Mouse (Mus musculus) thymus, adult 2 months (tissue): ENCODE results near the gene Vps36.

Source experiments
- CTCF ChIP-seq: fragments of 200-500 bp; IDR thresholded peaks from 2 replicates; pipeline ENCODE4 v1.5.1; 2012; ENCODE audit warnings: mild to moderate bottlenecking, control low read depth, low read length, moderate library complexity, borderline replicate concordance; ENCODE audit not compliant: control insufficient read depth, poor library complexity, insufficient read depth; ENCODE audit errors: extremely low read depth
- POLR2A ChIP-seq: fragments of 200-500 bp; IDR thresholded peaks from 2 replicates; pipeline ENCODE4 v1.6.1; 2012; ENCODE audit warnings: mild to moderate bottlenecking, low read length, control low read depth, moderate library complexity; ENCODE audit not compliant: control insufficient read depth, poor library complexity, insufficient read depth; ENCODE audit errors: extremely low read depth

GRCm38 (mm10) chr8:22148367-22148740 lies 44.3 kb upstream of the Vps36 start:
- no peak for TF ChIP-seq POLR2A
- TF ChIP-seq CTCF = no peak
